Mouse (Mus musculus) small intestine, adult 2 months (tissue): Measurements from ENCODE around the gene Cd247.

Experiments
- CTCF ChIP-seq: fragments of 200-500 bp; IDR thresholded peaks from 2 replicates; pipeline ENCODE4 v1.5.1; 2012; ENCODE audit warnings: low read depth, mild to moderate bottlenecking, control low read depth, inconsistent platforms, low read length, moderate library complexity, mixed read lengths; ENCODE audit not compliant: insufficient replicate concordance, insufficient read length; ENCODE audit errors: extremely low read depth
- POLR2A ChIP-seq: fragments of 200-500 bp; IDR thresholded peaks from 2 replicates; pipeline ENCODE4 v1.6.1; 2012; ENCODE audit warnings: low read depth, mild to moderate bottlenecking, control low read depth, inconsistent platforms, low read length, moderate library complexity

DNA sequence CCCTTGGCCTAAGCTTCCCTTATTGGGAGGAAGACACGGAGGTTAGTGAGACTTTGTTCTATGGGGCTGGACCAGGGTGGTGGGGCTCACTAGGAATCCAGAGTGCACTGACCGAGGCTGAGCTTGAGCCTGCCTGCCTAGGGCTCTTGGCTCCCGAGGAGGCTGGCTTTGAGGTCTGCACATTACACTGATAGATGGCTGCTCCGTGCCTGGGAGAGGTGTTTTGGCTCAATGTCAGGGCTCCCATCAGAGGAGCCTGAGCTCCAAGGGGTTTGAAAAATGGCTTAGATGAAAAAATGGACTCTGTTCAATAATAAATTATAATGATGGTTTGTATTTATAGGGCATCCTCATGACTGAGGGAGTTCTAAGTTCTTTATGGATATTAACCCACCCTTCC lies 44.8 kb downstream of the Cd247 start:
- TF ChIP-seq CTCF (no peak), POLR2A (no peak)
